Mouse (Mus musculus): ENCODE measurements around the gene Npw.
A peak's percentile ranks its signal among the peaks of the same experiment; 100 is the strongest.
"Not testable (repeated sequence)": the region's sequence is repeated elsewhere in the genome, so short reads cannot be mapped to it uniquely, and the experiment has no call there.

Gene Npw

GRCm38 (mm10) chr17:24670246-24670844 is 12.1 kb upstream of the Npw start:
- DNase-seq = no peak

- peak; percentile 97 for DNase-seq
Observed at GRCm38 (mm10) chr17:24669545-24670245, 11.4 kb upstream of the Npw start, which contains the start of gene Zfp598. Gene Zfp598 (plus strand): TSS chr17:24669687.

- DNase-seq = not testable (repeated sequence)
Observed at GRCm38 (mm10) chr17:24669214-24669544, 10.9 kb upstream of the Npw start.

GRCm38 (mm10) chr17:24667416-24667815 is 9.2 kb upstream of the Npw start:
- peak; percentile 80 for DNase-seq

GRCm38 (mm10) chr17:24667011-24667410 is 8.8 kb upstream of the Npw start:
- not testable (repeated sequence) for DNase-seq

- no peak for DNase-seq
Observed at GRCm38 (mm10) chr17:24654969-24655368, 3.3 kb downstream of the Npw start.

- DNase-seq = peak; percentile 93
Observed at GRCm38 (mm10) chr17:24653967-24654710, 4.1 kb downstream of the Npw start.

GRCm38 (mm10) chr17:24651835-24652234 is 6.4 kb downstream of the Npw start:
- no peak for DNase-seq

- DNase-seq = no peak
Observed at GRCm38 (mm10) chr17:24650766-24651165, 7.5 kb downstream of the Npw start.

- peak; percentile 60 for DNase-seq
Observed at GRCm38 (mm10) chr17:24650070-24650616, 8.1 kb downstream of the Npw start, which contains the start of gene Slc9a3r2. Gene Slc9a3r2 (minus strand): TSS chr17:24650327.

- DNase-seq = peak; percentile 83
Observed at GRCm38 (mm10) chr17:24649581-24650069, 8.6 kb downstream of the Npw start.

GRCm38 (mm10) chr17:24648731-24649377 is 9.4 kb downstream of the Npw start:
- no peak for DNase-seq

- peak; percentile 46 for DNase-seq
Observed at GRCm38 (mm10) chr17:24647493-24647892, 10.8 kb downstream of the Npw start.

GRCm38 (mm10) chr17:24646381-24646780 is 11.9 kb downstream of the Npw start:
- no peak for DNase-seq

GRCm38 (mm10) chr17:24645916-24646315 is 12.3 kb downstream of the Npw start:
- no peak for DNase-seq

GRCm38 (mm10) chr17:24644875-24645721 is 13.2 kb downstream of the Npw start:
- peak; percentile 83 for DNase-seq

- peak; percentile 79 for DNase-seq
Observed at GRCm38 (mm10) chr17:24644030-24644715, 14.1 kb downstream of the Npw start.

- DNase-seq = no peak
Observed at GRCm38 (mm10) chr17:24642791-24643343, 15.4 kb downstream of the Npw start.

GRCm38 (mm10) chr17:24641944-24642343 is 16.3 kb downstream of the Npw start:
- no peak for DNase-seq

- no peak for DNase-seq
Observed at GRCm38 (mm10) chr17:24640581-24640980, 17.7 kb downstream of the Npw start.

- no peak for DNase-seq
Observed at GRCm38 (mm10) chr17:24640119-24640518, 18.1 kb downstream of the Npw start.
